Mouse (Mus musculus): ENCODE measurements around the gene A4gnt. TPM values are rescaled to one million over a fixed set of nuclear protein-coding genes. Genes with fewer than 3 reads are reported as not detected.
"Not testable (repeated sequence)": the region's sequence is repeated elsewhere in the genome, so short reads cannot be mapped to it uniquely, and the experiment has no call there.

Gene A4gnt
- under 1 TPM; 0.23 to 0.25 TPM for total RNA-seq (2021)

- no peak for DNase-seq (ENCODE audit: low spot score in 2 of 2)
- intact Hi-C loops (cut with DNase I): no loop called here
Measured at GRCm38 (mm10) chr9:99612202-99612601, at the start of gene A4gnt. Gene A4gnt, plus strand, starts transcription at chr9:99612502.

GRCm38 (mm10) chr9:99563714-99564113 is 48.6 kb upstream of the A4gnt start:
- intact Hi-C loops (cut with DNase I): no loop called here
- DNase-seq (ENCODE audit: low spot score in 2 of 2): no peak

- intact Hi-C loops (cut with DNase I): no loop called here
- DNase-seq (ENCODE audit: low spot score in 2 of 2): no peak
Measured at GRCm38 (mm10) chr9:99568023-99568346, 44.3 kb upstream of the A4gnt start.

- DNase-seq (ENCODE audit: low spot score in 2 of 2): peak; percentile 91 to 93
- intact Hi-C loops (cut with DNase I): no loop called here
Measured at GRCm38 (mm10) chr9:99568347-99569070, 43.8 kb upstream of the A4gnt start, which contains the start of gene Armc8. Gene Armc8, minus strand, starts transcription at chr9:99568899.

- DNase-seq (ENCODE audit: low spot score in 2 of 2): no peak
- intact Hi-C loops (cut with DNase I): no loop called here
Measured at GRCm38 (mm10) chr9:99569071-99569397, 43.3 kb upstream of the A4gnt start.

- peak; percentile 90 to 93 for DNase-seq (ENCODE audit: low spot score in 2 of 2)
- intact Hi-C loops (cut with DNase I): no loop called here
Measured at GRCm38 (mm10) chr9:99575677-99576480, 36.4 kb upstream of the A4gnt start, which contains the start of gene Dbr1. Gene Dbr1, plus strand, starts transcription at chr9:99575799.

GRCm38 (mm10) chr9:99580655-99581054 is 31.6 kb upstream of the A4gnt start:
- peak in 1 of 2 experiments; percentile 8 for DNase-seq (ENCODE audit: low spot score in 2 of 2)
- intact Hi-C loops (cut with DNase I): loop anchor here (10.0 kb wide), 1 partner anchor 106 kb away; no protein-coding TSS in a partner anchor

GRCm38 (mm10) chr9:99587505-99588202 is 24.6 kb upstream of the A4gnt start:
- intact Hi-C loops (cut with DNase I): loop anchor here (2.0 to 10.0 kb wide), 3 partner anchors 45 to 113 kb away; no protein-coding TSS in a partner anchor

GRCm38 (mm10) chr9:99591144-99591543 is 21.2 kb upstream of the A4gnt start:
- DNase-seq (ENCODE audit: low spot score in 2 of 2): no peak
- intact Hi-C loops (cut with DNase I): no loop called here

More at GRCm38 (mm10) chr9:99587505-99588202, 24.6 kb upstream of the A4gnt start:
- peak; percentile 29 for DNase-seq (ENCODE audit: low spot score in 2 of 2)

- intact Hi-C loops (cut with DNase I); DNase-seq (ENCODE audit: low spot score in 2 of 2): not testable (repeated sequence)
Measured at GRCm38 (mm10) chr9:99599127-99599526, 13.2 kb upstream of the A4gnt start.

GRCm38 (mm10) chr9:99603566-99603965 is 8.7 kb upstream of the A4gnt start:
- no peak for DNase-seq (ENCODE audit: low spot score in 2 of 2)
- intact Hi-C loops (cut with DNase I): no loop called here

GRCm38 (mm10) chr9:99619688-99620087 is 7.4 kb downstream of the A4gnt start:
- DNase-seq (ENCODE audit: low spot score in 2 of 2): no peak

GRCm38 (mm10) chr9:99620196-99620595 is 7.9 kb downstream of the A4gnt start:
- DNase-seq (ENCODE audit: low spot score in 2 of 2): no peak
- intact Hi-C loops (cut with DNase I): no loop called here

More at GRCm38 (mm10) chr9:99619688-99620087, 7.4 kb downstream of the A4gnt start:
- intact Hi-C loops (cut with DNase I): no loop called here

- intact Hi-C loops (cut with DNase I): no loop called here
- DNase-seq (ENCODE audit: low spot score in 2 of 2): no peak
Measured at GRCm38 (mm10) chr9:99622034-99622433, 9.7 kb downstream of the A4gnt start.

GRCm38 (mm10) chr9:99622966-99623365 is 10.7 kb downstream of the A4gnt start:
- intact Hi-C loops (cut with DNase I): no loop called here
- DNase-seq (ENCODE audit: low spot score in 2 of 2): no peak

GRCm38 (mm10) chr9:99624117-99624516 is 11.8 kb downstream of the A4gnt start:
- DNase-seq (ENCODE audit: low spot score in 2 of 2): no peak
- intact Hi-C loops (cut with DNase I): no loop called here

- intact Hi-C loops (cut with DNase I): no loop called here
- DNase-seq (ENCODE audit: low spot score in 2 of 2): no peak
Measured at GRCm38 (mm10) chr9:99628581-99628980, 16.3 kb downstream of the A4gnt start.

GRCm38 (mm10) chr9:99629281-99630011 is 17.1 kb downstream of the A4gnt start, which contains the start of gene Dzip1l:
Gene Dzip1l, plus strand, starts transcription at chr9:99629496.
- DNase-seq (ENCODE audit: low spot score in 2 of 2): peak; percentile 80 to 83
- intact Hi-C loops (cut with DNase I): loop anchor here (5.0 kb wide), 1 partner anchor 42 kb away; no protein-coding TSS in a partner anchor

GRCm38 (mm10) chr9:99630071-99630470 is 17.8 kb downstream of the A4gnt start:
- intact Hi-C loops (cut with DNase I): loop anchor here (5.0 kb wide), 1 partner anchor 43 kb away; no protein-coding TSS in a partner anchor
- DNase-seq (ENCODE audit: low spot score in 2 of 2): no peak

Measured in left cerebral cortex, postnatal 36 days (tissue).